Mouse (Mus musculus) myocyte (in vitro differentiated cells): ENCODE results near the gene Klhl25. TPM values are rescaled to one million over a fixed set of nuclear protein-coding genes. Genes with fewer than 3 reads are reported as not detected.
"Not testable (repeated sequence)": the region's sequence is repeated elsewhere in the genome, so short reads cannot be mapped to it uniquely, and the experiment has no call there.

Experiments
- H3K27me3 ChIP-seq: one replicate; pipeline ENCODE4 v1.6.1; 2011; ENCODE audit not compliant: control insufficient read depth, insufficient read depth, insufficient read length
- H3K36me3 ChIP-seq: one replicate; pipeline ENCODE4 v1.6.1; 2011; ENCODE audit not compliant: control insufficient read depth, insufficient read depth
- H3K4me2 ChIP-seq: one replicate; pipeline ENCODE4 v1.6.1; 2011; ENCODE audit warnings: low read depth, control low read depth
- H3K4me3 ChIP-seq: one replicate; pipeline ENCODE4 v1.5.1; 2011; ENCODE audit warnings: mild to moderate bottlenecking, control low read depth, moderate library complexity
- H3K79me2 ChIP-seq: one replicate; pipeline ENCODE4 v1.6.1; 2011; ENCODE audit not compliant: control insufficient read depth, insufficient read depth
- H3ac ChIP-seq: one replicate; pipeline ENCODE4 v1.6.1; 2011; ENCODE audit not compliant: control insufficient read depth, insufficient read length
- CEBPB ChIP-seq: IDR thresholded peaks from 2 replicates; pipeline ENCODE4 v1.6.1; 2011; ENCODE audit warnings: mild to moderate bottlenecking, moderate library complexity; ENCODE audit not compliant: poor library complexity, insufficient read depth, severe bottlenecking
- E2F4 ChIP-seq: IDR thresholded peaks from one replicate; pipeline ENCODE4 v1.6.1; 2011; ENCODE audit warnings: mild to moderate bottlenecking, control low read depth, moderate library complexity; ENCODE audit not compliant: insufficient read depth
- MAX ChIP-seq: IDR thresholded peaks from one replicate; pipeline ENCODE4 v1.6.1; 2011; ENCODE audit warnings: low read depth, mild to moderate bottlenecking, control low read depth
- MYOD1 ChIP-seq, 3 experiments: IDR thresholded peaks; one replicate each; pipeline ENCODE4 v1.6.1; 2011; ENCODE audit warnings: control low read depth in 2 of 3, low read depth in 2 of 3, mild to moderate bottlenecking in 2 of 3, moderate library complexity in 1 of 3; ENCODE audit not compliant: insufficient read length in 2 of 3, control insufficient read depth in 1 of 3
- MYOG ChIP-seq, 3 experiments: IDR thresholded peaks; one replicate each; pipeline ENCODE4 v1.6.1; 2011; ENCODE audit warnings: control low read depth in 2 of 3, low read depth in 2 of 3, mild to moderate bottlenecking in 2 of 3; ENCODE audit not compliant: insufficient read length in 2 of 3, control insufficient read depth in 1 of 3, insufficient read depth in 1 of 3
- POLR2A ChIP-seq: IDR thresholded peaks from one replicate; pipeline ENCODE4 v1.6.1; 2011; ENCODE audit warnings: low read depth, mild to moderate bottlenecking, control low read depth, moderate library complexity; ENCODE audit not compliant: insufficient read length
- POLR2AphosphoS2 ChIP-seq: IDR thresholded peaks from one replicate; pipeline ENCODE4 v1.6.1; 2011; ENCODE audit warnings: low read depth, control low read depth; ENCODE audit not compliant: insufficient read length
- REST ChIP-seq: IDR thresholded peaks from one replicate; pipeline ENCODE4 v1.6.1; 2011; ENCODE audit warnings: mild to moderate bottlenecking, control low read depth, moderate library complexity; ENCODE audit not compliant: insufficient read depth, insufficient read length
- SRF ChIP-seq: IDR thresholded peaks from one replicate; pipeline ENCODE4 v1.6.1; 2011; ENCODE audit warnings: low read depth; ENCODE audit not compliant: control insufficient read depth, insufficient read length
- TCF12 ChIP-seq: IDR thresholded peaks from one replicate; pipeline ENCODE4 v1.6.1; 2011; ENCODE audit warnings: mild to moderate bottlenecking, control low read depth; ENCODE audit not compliant: poor library complexity, insufficient read depth, severe bottlenecking
- TCF3 ChIP-seq: IDR thresholded peaks from one replicate; pipeline ENCODE4 v1.6.1; 2011; ENCODE audit warnings: low read depth, control low read depth; ENCODE audit not compliant: insufficient read length
- USF1 ChIP-seq: IDR thresholded peaks from one replicate; pipeline ENCODE4 v1.6.1; 2011; ENCODE audit warnings: low read depth, mild to moderate bottlenecking, control low read depth, moderate library complexity
- polyA plus RNA-seq: library from polyadenylated mRNA; unstranded; fragments of >200 nt; fragmentation: generic; extraction: Trizol; gene quantifications from one replicate; pipeline ENCODE4 v1.2.1, GENCODE M21; 2012; ENCODE audit warnings: missing spikeins

Gene Klhl25
- polyA plus RNA-seq, 1 experiment: 14.6 TPM

GRCm38 (mm10) chr7:75845936-75846335 is 2.2 kb upstream of the Klhl25 start:
- Histone ChIP-seq H3K4me2 (no peak overlapping the region), H3K4me3 (no peak overlapping the region), H3K27me3 (no peaks in the 10 kb centered on the region), H3ac (no peak overlapping the region), H3K36me3 (no peaks in the 10 kb centered on the region), H3K79me2 (peaks cover 13% of the 10 kb centered on the region)
- TF ChIP-seq CEBPB: no peak
- TF ChIP-seq POLR2AphosphoS2: no peak
- TF ChIP-seq MYOD1 (IDR thresholded peaks at IDR 0.05; ENCODE audit: control insufficient read depth in 1 of 3, insufficient read length in 2 of 3, low read depth in 2 of 3): no peak
- TF ChIP-seq POLR2A: no peak
- no peak for TF ChIP-seq TCF3
- TF ChIP-seq USF1: no peak
- TF ChIP-seq TCF12: no peak
- no peak for TF ChIP-seq MAX
- no peak for TF ChIP-seq E2F4
- no peak for TF ChIP-seq SRF
- TF ChIP-seq REST: no peak
- no peak for TF ChIP-seq MYOG (IDR thresholded peaks at IDR 0.05; ENCODE audit: control insufficient read depth in 1 of 3, insufficient read depth in 1 of 3, insufficient read length in 2 of 3, low read depth in 2 of 3)

GRCm38 (mm10) chr7:75846942-75847341 is 1.2 kb upstream of the Klhl25 start:
- TF ChIP-seq CEBPB: no peak
- TF ChIP-seq POLR2AphosphoS2: no peak
- TF ChIP-seq MAX: no peak
- no peak for TF ChIP-seq TCF12
- TF ChIP-seq REST: no peak
- no peak for TF ChIP-seq SRF
- no peak for TF ChIP-seq MYOG (IDR thresholded peaks at IDR 0.05; ENCODE audit: control insufficient read depth in 1 of 3, insufficient read depth in 1 of 3, insufficient read length in 2 of 3, low read depth in 2 of 3)
- TF ChIP-seq POLR2A: no peak
- TF ChIP-seq E2F4: no peak
- TF ChIP-seq MYOD1 (IDR thresholded peaks at IDR 0.05; ENCODE audit: control insufficient read depth in 1 of 3, insufficient read length in 2 of 3, low read depth in 2 of 3): no peak
- TF ChIP-seq TCF3: no peak
- no peak for TF ChIP-seq USF1
- Histone ChIP-seq H3K79me2 (peaks cover 13% of the 10 kb centered on the region), H3K4me2 (no peak overlapping the region), H3K36me3 (no peaks in the 10 kb centered on the region), H3K27me3 (no peaks in the 10 kb centered on the region), H3K4me3 (no peak overlapping the region), H3ac (no peak overlapping the region)

GRCm38 (mm10) chr7:75847489-75847888 is 621 bp upstream of the Klhl25 start:
- H3K79me2 ChIP-seq: peaks cover 13% of the 10 kb centered on the region
- H3K4me2 ChIP-seq: peak overlapping the region; percentile 94
- peak overlapping the region; percentile 83 for H3K4me3 ChIP-seq
- H3ac ChIP-seq: no peak overlapping the region
- H3K36me3 ChIP-seq: no peaks in the 10 kb centered on the region
- no peak for TF ChIP-seq USF1
- TF ChIP-seq TCF12: no peak
- no peak for TF ChIP-seq MYOG (IDR thresholded peaks at IDR 0.05; ENCODE audit: control insufficient read depth in 1 of 3, insufficient read depth in 1 of 3, insufficient read length in 2 of 3, low read depth in 2 of 3)
- no peak for TF ChIP-seq POLR2AphosphoS2
- no peak for TF ChIP-seq SRF
- TF ChIP-seq E2F4: no peak
- no peaks in the 10 kb centered on the region for H3K27me3 ChIP-seq

- peak overlapping the region; percentile 83 for H3K4me3 ChIP-seq
- peak overlapping the region; percentile 85 for H3K4me2 ChIP-seq
- H3K27me3 ChIP-seq: no peaks in the 10 kb centered on the region
- peaks cover 24% of the 10 kb centered on the region for H3K79me2 ChIP-seq
- H3K36me3 ChIP-seq: no peaks in the 10 kb centered on the region
- H3ac ChIP-seq: peak overlapping the region; percentile 28
- no peak for TF ChIP-seq USF1
- TF ChIP-seq TCF12: no peak
- no peak for TF ChIP-seq E2F4
- TF ChIP-seq TCF3: no peak
- no peak for TF ChIP-seq POLR2A
- no peak for TF ChIP-seq MYOD1 (IDR thresholded peaks at IDR 0.05; ENCODE audit: control insufficient read depth in 1 of 3, insufficient read length in 2 of 3, low read depth in 2 of 3)
- no peak for TF ChIP-seq REST
- TF ChIP-seq SRF: no peak
- no peak for TF ChIP-seq POLR2AphosphoS2
- no peak for TF ChIP-seq MAX
- no peak for TF ChIP-seq MYOG (IDR thresholded peaks at IDR 0.05; ENCODE audit: control insufficient read depth in 1 of 3, insufficient read depth in 1 of 3, insufficient read length in 2 of 3, low read depth in 2 of 3)
- TF ChIP-seq CEBPB: no peak
Measured at GRCm38 (mm10) chr7:75848776-75849670, 913 bp downstream of the Klhl25 start.

GRCm38 (mm10) chr7:75850396-75850795 is 2.3 kb downstream of the Klhl25 start:
- H3K4me3 ChIP-seq, H3K36me3 ChIP-seq, H3ac ChIP-seq, H3K27me3 ChIP-seq, H3K4me2 ChIP-seq: not testable (repeated sequence)
- H3K79me2 ChIP-seq: peaks cover 29% of the 10 kb centered on the region
